Mouse (Mus musculus) myocyte (in vitro differentiated cells): Measurements from ENCODE around the gene Rnf169. TPM values are rescaled to one million over a fixed set of nuclear protein-coding genes. Genes with fewer than 3 reads are reported as not detected.

ENCODE experiments used
- H3K27me3 ChIP-seq: one replicate; pipeline ENCODE4 v1.6.1; 2011; ENCODE audit not compliant: control insufficient read depth, insufficient read depth, insufficient read length
- H3K36me3 ChIP-seq: one replicate; pipeline ENCODE4 v1.6.1; 2011; ENCODE audit not compliant: control insufficient read depth, insufficient read depth
- H3K4me2 ChIP-seq: one replicate; pipeline ENCODE4 v1.6.1; 2011; ENCODE audit warnings: low read depth, control low read depth
- H3K4me3 ChIP-seq: one replicate; pipeline ENCODE4 v1.5.1; 2011; ENCODE audit warnings: mild to moderate bottlenecking, control low read depth, moderate library complexity
- H3K79me2 ChIP-seq: one replicate; pipeline ENCODE4 v1.6.1; 2011; ENCODE audit not compliant: control insufficient read depth, insufficient read depth
- H3ac ChIP-seq: one replicate; pipeline ENCODE4 v1.6.1; 2011; ENCODE audit not compliant: control insufficient read depth, insufficient read length
- CEBPB ChIP-seq: IDR thresholded peaks from 2 replicates; pipeline ENCODE4 v1.6.1; 2011; ENCODE audit warnings: mild to moderate bottlenecking, moderate library complexity; ENCODE audit not compliant: poor library complexity, insufficient read depth, severe bottlenecking
- E2F4 ChIP-seq: IDR thresholded peaks from one replicate; pipeline ENCODE4 v1.6.1; 2011; ENCODE audit warnings: mild to moderate bottlenecking, control low read depth, moderate library complexity; ENCODE audit not compliant: insufficient read depth
- MAX ChIP-seq: IDR thresholded peaks from one replicate; pipeline ENCODE4 v1.6.1; 2011; ENCODE audit warnings: low read depth, mild to moderate bottlenecking, control low read depth
- MYOD1 ChIP-seq, 3 experiments: IDR thresholded peaks; one replicate each; pipeline ENCODE4 v1.6.1; 2011; ENCODE audit warnings: control low read depth in 2 of 3, low read depth in 2 of 3, mild to moderate bottlenecking in 2 of 3, moderate library complexity in 1 of 3; ENCODE audit not compliant: insufficient read length in 2 of 3, control insufficient read depth in 1 of 3
- MYOG ChIP-seq, 3 experiments: IDR thresholded peaks; one replicate each; pipeline ENCODE4 v1.6.1; 2011; ENCODE audit warnings: control low read depth in 2 of 3, low read depth in 2 of 3, mild to moderate bottlenecking in 2 of 3; ENCODE audit not compliant: insufficient read length in 2 of 3, control insufficient read depth in 1 of 3, insufficient read depth in 1 of 3
- POLR2A ChIP-seq: IDR thresholded peaks from one replicate; pipeline ENCODE4 v1.6.1; 2011; ENCODE audit warnings: low read depth, mild to moderate bottlenecking, control low read depth, moderate library complexity; ENCODE audit not compliant: insufficient read length
- POLR2AphosphoS2 ChIP-seq: IDR thresholded peaks from one replicate; pipeline ENCODE4 v1.6.1; 2011; ENCODE audit warnings: low read depth, control low read depth; ENCODE audit not compliant: insufficient read length
- REST ChIP-seq: IDR thresholded peaks from one replicate; pipeline ENCODE4 v1.6.1; 2011; ENCODE audit warnings: mild to moderate bottlenecking, control low read depth, moderate library complexity; ENCODE audit not compliant: insufficient read depth, insufficient read length
- SRF ChIP-seq: IDR thresholded peaks from one replicate; pipeline ENCODE4 v1.6.1; 2011; ENCODE audit warnings: low read depth; ENCODE audit not compliant: control insufficient read depth, insufficient read length
- TCF12 ChIP-seq: IDR thresholded peaks from one replicate; pipeline ENCODE4 v1.6.1; 2011; ENCODE audit warnings: mild to moderate bottlenecking, control low read depth; ENCODE audit not compliant: poor library complexity, insufficient read depth, severe bottlenecking
- TCF3 ChIP-seq: IDR thresholded peaks from one replicate; pipeline ENCODE4 v1.6.1; 2011; ENCODE audit warnings: low read depth, control low read depth; ENCODE audit not compliant: insufficient read length
- USF1 ChIP-seq: IDR thresholded peaks from one replicate; pipeline ENCODE4 v1.6.1; 2011; ENCODE audit warnings: low read depth, mild to moderate bottlenecking, control low read depth, moderate library complexity
- polyA plus RNA-seq: library from polyadenylated mRNA; unstranded; fragments of >200 nt; fragmentation: generic; extraction: Trizol; gene quantifications from one replicate; pipeline ENCODE4 v1.2.1, GENCODE M21; 2012; ENCODE audit warnings: missing spikeins

Gene Rnf169
- polyA plus RNA-seq, 1 experiment: 3.0 TPM

DNA sequence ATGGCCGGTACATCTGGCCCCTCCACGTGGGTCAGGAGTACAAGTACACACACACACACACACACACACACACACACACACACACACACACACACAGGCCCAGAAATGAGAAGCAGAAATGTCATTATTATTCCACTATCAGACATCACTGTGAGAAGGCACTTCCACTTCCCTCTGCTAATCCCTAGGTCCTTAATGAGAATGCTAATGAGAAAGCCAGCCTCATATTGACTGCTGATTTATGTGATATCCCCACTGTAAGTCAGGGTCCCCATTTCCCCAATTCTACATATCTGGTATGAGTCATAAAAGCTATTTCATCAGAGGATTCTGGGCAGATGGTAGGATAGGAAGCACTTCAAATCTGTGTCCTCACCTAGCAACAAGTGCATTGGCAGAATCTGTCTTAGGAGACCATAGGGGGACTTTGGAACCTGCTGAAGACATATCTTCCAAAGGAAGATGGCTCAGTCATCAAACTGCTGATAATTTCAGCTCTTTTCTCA is 93.0 kb downstream of the Rnf169 start:
- H3K79me2 ChIP-seq: no peaks in the 10 kb centered on the region
- H3K4me2 ChIP-seq: no peak overlapping the region
- TF ChIP-seq REST (no peak), E2F4 (no peak), TCF12 (no peak), MYOD1 (IDR thresholded peaks at IDR 0.05; ENCODE audit: control insufficient read depth in 1 of 3, insufficient read length in 2 of 3, low read depth in 2 of 3) (no peak), SRF (no peak), MAX (no peak), CEBPB (no peak), TCF3 (no peak), POLR2A (no peak), POLR2AphosphoS2 (no peak), MYOG (IDR thresholded peaks at IDR 0.05; ENCODE audit: control insufficient read depth in 1 of 3, insufficient read depth in 1 of 3, insufficient read length in 2 of 3, low read depth in 2 of 3) (no peak), USF1 (no peak)
- no peak overlapping the region for H3K4me3 ChIP-seq
- H3K36me3 ChIP-seq: no peaks in the 10 kb centered on the region
- no peak overlapping the region for H3ac ChIP-seq
- H3K27me3 ChIP-seq: no peaks in the 10 kb centered on the region

DNA sequence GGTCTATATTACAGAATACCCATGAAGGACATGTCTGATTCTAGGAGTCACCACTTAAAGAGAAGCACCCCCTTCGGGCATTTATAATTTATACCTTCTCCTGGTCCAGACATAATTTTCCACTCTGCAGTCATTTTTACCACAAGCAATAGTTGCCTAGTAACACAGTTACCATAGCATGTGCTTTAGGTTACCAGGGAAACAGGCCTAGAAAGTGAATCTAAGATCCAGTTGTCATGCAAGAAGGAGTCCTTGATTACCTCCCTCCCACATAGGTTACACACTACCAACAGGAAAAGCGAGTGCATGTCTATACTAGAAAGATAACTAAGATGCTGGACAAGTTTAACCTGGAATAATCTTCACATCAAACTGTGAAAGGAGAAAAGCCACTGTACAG is 102.0 kb downstream of the Rnf169 start:
- H3ac ChIP-seq: no peak overlapping the region
- peaks cover under 1% of the 10 kb centered on the region for H3K27me3 ChIP-seq
- no peak overlapping the region for H3K4me2 ChIP-seq
- H3K36me3 ChIP-seq: no peaks in the 10 kb centered on the region
- no peak overlapping the region for H3K4me3 ChIP-seq
- H3K79me2 ChIP-seq: no peaks in the 10 kb centered on the region
- no peak for TF ChIP-seq SRF
- TF ChIP-seq CEBPB: no peak
- no peak for TF ChIP-seq POLR2A
- TF ChIP-seq MAX: no peak
- TF ChIP-seq MYOG (IDR thresholded peaks at IDR 0.05; ENCODE audit: control insufficient read depth in 1 of 3, insufficient read depth in 1 of 3, insufficient read length in 2 of 3, low read depth in 2 of 3): no peak
- TF ChIP-seq E2F4: no peak
- no peak for TF ChIP-seq USF1
- TF ChIP-seq MYOD1 (IDR thresholded peaks at IDR 0.05; ENCODE audit: control insufficient read depth in 1 of 3, insufficient read length in 2 of 3, low read depth in 2 of 3): no peak
- TF ChIP-seq POLR2AphosphoS2: no peak
- no peak for TF ChIP-seq REST
- no peak for TF ChIP-seq TCF12
- TF ChIP-seq TCF3: no peak

DNA sequence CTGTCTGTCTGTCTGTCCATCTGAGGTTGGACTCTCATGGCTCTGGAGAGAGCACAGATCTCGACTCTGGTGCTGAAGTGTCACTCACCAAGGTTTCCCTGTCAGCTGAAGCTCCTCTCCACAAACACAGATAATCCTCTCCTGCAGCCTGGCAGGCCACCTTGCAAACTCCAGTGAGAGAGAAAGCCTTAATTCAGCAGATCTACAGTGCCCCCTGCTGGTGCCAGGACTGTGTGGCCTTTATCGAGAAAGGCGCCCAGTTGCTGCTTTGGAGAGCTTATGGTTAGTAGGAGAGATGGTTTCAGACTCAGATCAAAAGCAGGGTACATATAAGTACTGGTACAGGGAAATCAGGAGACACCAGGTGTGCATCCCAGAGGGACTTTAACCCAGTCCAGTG is 103.9 kb downstream of the Rnf169 start:
- Histone ChIP-seq H3K36me3 (no peaks in the 10 kb centered on the region), H3K4me3 (no peak overlapping the region), H3K4me2 (no peak overlapping the region), H3K27me3 (peaks cover 4% of the 10 kb centered on the region), H3ac (no peak overlapping the region), H3K79me2 (no peaks in the 10 kb centered on the region)
- TF ChIP-seq POLR2AphosphoS2 (no peak), E2F4 (no peak), CEBPB (no peak), TCF12 (no peak), REST (no peak), SRF (no peak), MYOG (IDR thresholded peaks at IDR 0.05; ENCODE audit: control insufficient read depth in 1 of 3, insufficient read depth in 1 of 3, insufficient read length in 2 of 3, low read depth in 2 of 3) (no peak), POLR2A (no peak), TCF3 (no peak), MYOD1 (IDR thresholded peaks at IDR 0.05; ENCODE audit: control insufficient read depth in 1 of 3, insufficient read length in 2 of 3, low read depth in 2 of 3) (no peak), USF1 (no peak), MAX (no peak)

DNA sequence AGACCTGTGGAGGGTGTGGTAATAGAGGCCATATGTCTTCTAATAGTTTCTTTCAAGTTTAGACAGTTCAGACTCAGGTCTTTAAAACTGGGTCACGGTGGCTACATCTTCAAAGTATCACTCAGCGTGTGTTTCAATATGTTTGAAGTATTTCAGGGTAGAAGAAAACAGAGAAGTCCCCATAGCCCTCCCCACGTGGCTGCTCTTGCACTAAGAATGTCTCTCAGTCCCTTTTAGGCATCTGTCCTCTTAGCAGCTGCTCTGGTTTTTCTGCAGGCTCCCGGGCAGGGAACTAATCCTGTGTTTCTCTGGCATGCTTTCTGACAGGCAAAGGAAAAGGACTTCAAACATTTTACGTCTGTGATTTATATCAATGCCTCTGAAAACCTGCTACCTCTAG is 104.4 kb downstream of the Rnf169 start:
- no peak overlapping the region for H3K4me3 ChIP-seq
- no peak overlapping the region for H3K4me2 ChIP-seq
- peaks cover 4% of the 10 kb centered on the region for H3K27me3 ChIP-seq
- no peaks in the 10 kb centered on the region for H3K79me2 ChIP-seq
- no peak for TF ChIP-seq E2F4
- TF ChIP-seq MYOD1 (IDR thresholded peaks at IDR 0.05; ENCODE audit: control insufficient read depth in 1 of 3, insufficient read length in 2 of 3, low read depth in 2 of 3): peak in 1 of 3 experiments; percentile 28
- TF ChIP-seq SRF: no peak
- no peak for TF ChIP-seq MAX
- no peak for TF ChIP-seq CEBPB
- no peak for TF ChIP-seq POLR2A
- TF ChIP-seq MYOG (IDR thresholded peaks at IDR 0.05; ENCODE audit: control insufficient read depth in 1 of 3, insufficient read depth in 1 of 3, insufficient read length in 2 of 3, low read depth in 2 of 3): peak in 1 of 3 experiments; percentile 85
- no peak for TF ChIP-seq USF1
- TF ChIP-seq POLR2AphosphoS2: no peak
- no peak for TF ChIP-seq TCF3
- TF ChIP-seq TCF12: no peak
- no peaks in the 10 kb centered on the region for H3K36me3 ChIP-seq
- no peak overlapping the region for H3ac ChIP-seq

DNA sequence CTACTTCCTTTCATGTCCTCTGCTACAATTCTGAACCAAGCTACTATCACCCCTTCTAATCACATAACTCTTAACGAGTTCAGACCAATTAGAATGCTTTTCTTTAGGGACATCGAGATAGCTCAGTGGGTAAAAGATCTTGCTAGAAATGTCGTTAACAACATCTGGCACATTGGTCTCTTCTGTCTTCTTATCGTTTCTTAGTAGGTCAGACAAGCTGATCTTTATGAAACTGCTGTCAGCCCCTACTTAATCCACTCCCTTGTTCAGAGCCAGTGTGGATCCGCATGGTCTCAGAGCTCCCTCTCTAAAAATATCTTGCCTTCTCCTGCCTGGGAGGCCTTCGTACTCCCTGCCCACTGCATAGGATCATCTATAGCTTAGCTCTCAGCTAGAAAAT is 106.3 kb downstream of the Rnf169 start:
- Histone ChIP-seq H3K79me2 (no peaks in the 10 kb centered on the region), H3K4me3 (no peak overlapping the region), H3K36me3 (no peaks in the 10 kb centered on the region), H3ac (no peak overlapping the region), H3K4me2 (no peak overlapping the region), H3K27me3 (peaks cover 4% of the 10 kb centered on the region)
- TF ChIP-seq MYOD1 (IDR thresholded peaks at IDR 0.05; ENCODE audit: control insufficient read depth in 1 of 3, insufficient read length in 2 of 3, low read depth in 2 of 3): no peak
- no peak for TF ChIP-seq MYOG (IDR thresholded peaks at IDR 0.05; ENCODE audit: control insufficient read depth in 1 of 3, insufficient read depth in 1 of 3, insufficient read length in 2 of 3, low read depth in 2 of 3)
- no peak for TF ChIP-seq REST
- TF ChIP-seq TCF3: no peak

Other genes starting within 250 kb of the Rnf169 start
- not detected for gene Olfr521, start 216.9 kb downstream of the Rnf169 start, polyA plus RNA-seq
- gene Neu3, start 152.0 kb downstream of the Rnf169 start, polyA plus RNA-seq: 0.88 TPM
- 0.31 TPM for gene Xrra1, start 121.3 kb downstream of the Rnf169 start, polyA plus RNA-seq
- gene Spcs2, start 117.0 kb downstream of the Rnf169 start, polyA plus RNA-seq: 111 TPM
- gene Chrdl2, start 25.7 kb upstream of the Rnf169 start, polyA plus RNA-seq: not detected
- 7.4 TPM for gene Pold3, start 141.1 kb upstream of the Rnf169 start, polyA plus RNA-seq
- 3.1 TPM for gene Lipt2, start 178.8 kb upstream of the Rnf169 start, polyA plus RNA-seq
- not detected for gene Kcne3, start 196.1 kb upstream of the Rnf169 start, polyA plus RNA-seq
- 0.28 TPM for gene Pgm2l1, start 246.9 kb upstream of the Rnf169 start, polyA plus RNA-seq